Mouse (Mus musculus) erythroblast, embryonic 14.5 days (primary cell): ENCODE results near the gene Use1.

Experiments used
- GATA1 ChIP-seq: IDR thresholded peaks from 2 replicates; pipeline ENCODE4 v1.6.1; 2012; ENCODE audit warnings: low read length, inconsistent platforms, mixed read lengths
- TAL1 ChIP-seq: IDR thresholded peaks from 3 replicates; pipeline ENCODE4 v1.6.1; 2012; ENCODE audit warnings: low read length, inconsistent platforms, mixed read lengths

- TF ChIP-seq GATA1, result no peak
- no peak for TF ChIP-seq TAL1
These were observed 15.6 kb downstream of the Use1 start for GRCm38 (mm10) chr8:71381971-71382961.
